Mouse (Mus musculus) urinary bladder, postnatal 36 days (tissue): ENCODE data around the gene Ttc9b.

Source experiments
- DNase-seq, 2 experiments: peaks; one replicate each; pipeline ENCODE4 v3.0.0; 2022; ENCODE audit warnings: low spot score in 2 of 2, mixed read lengths in 1 of 2

Gene Ttc9b

GRCm38 (mm10) chr7:27687836-27688235 lies 34.1 kb downstream of the Ttc9b start:
- no peak for DNase-seq

- DNase-seq, result no peak
Observed at GRCm38 (mm10) chr7:27688246-27688788, 34.6 kb downstream of the Ttc9b start.

- peak; percentile 83 to 92 for DNase-seq
Observed at GRCm38 (mm10) chr7:27688815-27689612, 35.3 kb downstream of the Ttc9b start, which contains the start of gene Zfp607b. TSS of gene Zfp607b (plus strand) at chr7:27689340.

GRCm38 (mm10) chr7:27691076-27691475 lies 37.4 kb downstream of the Ttc9b start:
- DNase-seq, result peak in 1 of 2 experiments; percentile 17

- DNase-seq, result no peak
Observed at GRCm38 (mm10) chr7:27696711-27697110, 43.0 kb downstream of the Ttc9b start.
